Mouse (Mus musculus) A20 (cell line): ENCODE results near the gene Gabbr2.

Source experiments
- DNase-seq: peaks from one replicate; pipeline ENCODE4 v3.0.0-alpha.2; 2011; ENCODE audit warnings: low read depth, low spot score

Gabbr2 gene

DNA sequence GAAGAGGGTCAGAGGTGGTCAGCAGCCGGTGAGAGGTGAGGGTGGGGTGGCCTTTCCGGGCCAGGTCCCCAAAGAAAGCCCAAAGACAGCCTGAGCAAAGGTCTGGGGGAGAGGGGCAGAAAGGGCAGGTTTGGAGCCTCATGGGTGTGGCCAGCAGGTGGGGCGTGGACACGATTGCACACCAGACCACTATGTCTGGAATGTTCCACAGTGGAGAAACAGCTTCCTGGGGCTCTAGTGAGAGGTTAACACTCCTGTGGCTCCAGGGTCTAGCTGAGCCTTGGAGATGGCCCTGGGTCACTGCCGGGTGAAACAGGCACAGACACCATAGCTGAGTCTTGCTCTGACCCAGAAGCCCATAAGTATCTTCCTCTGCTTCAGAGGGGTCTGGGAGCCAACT is 368.7 kb downstream of the Gabbr2 start:
- DNase-seq: no peak

DNA sequence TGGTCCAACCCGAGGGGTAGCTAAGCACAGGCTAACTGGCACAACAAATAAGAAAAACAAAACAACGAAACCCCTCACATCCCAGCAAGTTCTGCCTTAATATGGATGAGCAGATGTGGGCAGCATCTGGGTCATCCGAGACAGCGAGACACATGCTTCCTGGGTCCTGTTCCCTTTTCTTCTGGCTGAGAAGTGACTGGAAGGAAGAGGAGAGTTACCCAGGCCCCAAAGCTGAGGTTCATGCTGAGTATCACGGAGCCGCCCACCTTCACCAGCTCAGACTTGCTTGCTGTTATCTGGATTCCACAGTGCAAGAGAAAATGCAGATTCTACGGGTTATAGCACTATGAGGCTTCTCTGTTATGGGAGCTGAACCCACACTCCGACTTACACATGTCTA is 370.7 kb downstream of the Gabbr2 start:
- DNase-seq: no peak

DNA sequence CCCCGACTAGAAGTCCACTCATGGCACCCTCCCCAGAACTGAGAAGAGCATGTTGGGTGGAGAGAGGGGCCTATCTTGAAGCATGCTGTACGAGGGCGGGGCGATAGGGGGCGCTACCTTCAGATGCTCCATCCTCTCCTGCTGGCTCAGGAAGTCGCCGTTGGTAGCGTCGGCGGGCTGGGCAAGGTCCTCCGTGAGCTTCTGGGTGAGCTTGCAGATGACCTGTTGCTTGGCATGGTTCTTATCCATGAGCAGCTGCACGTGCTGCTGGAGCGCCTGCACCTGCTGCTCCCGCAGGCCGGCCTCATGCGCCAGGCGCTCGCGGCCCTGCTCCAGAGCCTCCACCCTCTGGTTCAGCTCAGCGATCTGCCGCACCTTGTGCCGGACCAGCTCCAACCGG is 371.3 kb downstream of the Gabbr2 start:
- DNase-seq: peak; percentile 15

DNA sequence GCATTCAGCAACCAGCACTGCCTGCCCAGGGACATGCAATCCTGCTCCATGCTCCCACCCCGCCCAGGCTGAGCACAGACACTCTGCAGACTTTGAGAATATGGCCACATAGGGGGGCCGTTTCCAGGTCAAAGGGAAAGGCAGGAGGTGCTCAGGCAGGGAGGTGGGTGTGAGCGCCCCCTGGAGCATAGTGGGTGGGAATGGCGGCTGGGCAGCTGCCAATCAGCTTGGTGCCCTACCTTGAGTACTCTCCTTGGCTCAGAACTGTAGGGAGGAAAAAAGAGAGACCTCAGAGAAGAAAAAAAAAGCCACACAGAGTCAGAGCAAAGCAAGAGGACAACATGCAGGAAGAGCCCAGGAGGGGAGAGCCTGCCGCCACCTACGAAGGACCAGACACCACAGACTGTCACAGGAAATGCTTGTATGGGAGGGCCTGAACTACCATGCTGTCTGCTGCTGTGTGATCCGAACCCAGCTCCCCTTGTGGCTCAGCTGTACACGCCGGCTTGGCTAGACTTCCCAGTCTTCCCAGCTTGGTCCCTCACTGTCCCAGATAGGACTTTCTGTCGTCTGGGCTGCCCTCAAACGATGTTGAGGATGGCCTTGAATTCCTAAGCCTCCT is 373.4 kb downstream of the Gabbr2 start:
- peak; percentile 42 for DNase-seq

DNA sequence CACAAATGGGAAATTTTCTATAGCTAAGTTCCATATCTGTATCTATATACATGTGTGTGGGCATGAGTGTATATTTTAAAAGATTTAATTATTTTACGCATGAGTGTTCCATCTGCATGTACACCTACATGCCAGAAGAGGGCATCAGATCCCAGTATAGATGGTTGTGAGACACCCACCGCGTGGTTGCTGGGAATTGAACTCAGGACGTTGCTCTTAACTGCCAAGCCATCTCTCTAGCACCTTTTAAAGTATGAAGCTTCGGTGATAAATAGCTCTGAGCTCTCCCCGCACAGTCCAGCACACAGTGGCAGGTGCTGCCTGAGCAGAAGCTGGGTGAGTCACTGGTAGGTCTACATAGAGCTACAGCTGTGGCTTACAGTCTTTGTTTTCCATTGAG is 374.3 kb downstream of the Gabbr2 start:
- DNase-seq: peak; percentile 34

DNA sequence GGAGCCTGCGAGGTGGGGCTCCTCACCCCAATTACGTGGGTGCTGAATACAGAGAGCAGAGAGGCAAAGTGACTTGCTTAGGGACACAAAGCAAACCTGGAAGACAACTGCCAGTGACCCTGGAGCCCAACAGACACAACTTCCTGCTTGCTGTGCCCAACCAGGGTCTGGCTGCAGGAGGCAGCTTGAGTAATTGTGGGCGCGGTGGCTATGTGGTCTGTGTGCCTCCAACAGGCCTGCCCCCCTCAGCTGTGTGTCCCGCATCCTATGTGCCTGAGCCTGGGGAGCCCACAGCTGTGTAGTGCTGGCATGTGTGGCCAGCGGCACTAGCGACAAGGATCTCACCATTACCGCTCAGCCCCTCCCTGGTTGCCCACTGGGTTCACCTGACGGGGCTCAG is 377.0 kb downstream of the Gabbr2 start:
- DNase-seq: no peak

DNA sequence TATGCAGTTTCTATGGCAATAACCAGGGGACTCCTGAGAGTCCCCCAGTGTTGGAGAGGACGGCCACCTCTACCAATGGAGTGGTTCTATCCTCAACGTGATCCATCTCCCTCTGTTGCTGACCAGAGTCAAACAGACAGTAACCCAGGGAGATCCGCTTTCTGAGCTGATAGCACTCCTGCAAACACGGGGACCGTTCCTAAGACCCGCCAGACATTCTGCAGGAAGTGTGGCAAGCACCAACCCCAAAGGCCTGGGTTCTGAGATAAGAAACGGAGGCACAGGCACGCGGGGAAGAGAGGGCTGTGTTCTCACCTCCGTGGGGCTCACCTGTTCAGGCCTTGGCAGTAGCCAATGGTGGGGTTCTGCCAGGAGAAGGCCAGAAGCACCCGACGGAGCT is 378.1 kb downstream of the Gabbr2 start:
- no peak for DNase-seq
